Mouse (Mus musculus) heart, embryonic 12.5 days (tissue): Measurements from ENCODE around the gene Zcchc24. TPM values are rescaled to one million over a fixed set of nuclear protein-coding genes. Genes with fewer than 3 reads are reported as not detected.
"Not testable (repeated sequence)": the region's sequence is repeated elsewhere in the genome, so short reads cannot be mapped to it uniquely, and the experiment has no call there.

Experiments
- ATAC-seq: fragments of 200-750 bp; cut with Nextera tagmentation; 2 replicates; pipeline ENCODE4 v1.8.0; 2017; ENCODE audit warnings: moderate TSS enrichment, moderate library complexity; ENCODE audit not compliant: insufficient number of reproducible peaks, low FRiP score
- H3K27ac ChIP-seq: fragments of 300-500 bp; sonication (generic); 2 replicates; pipeline ENCODE4 v1.5.1; 2016; ENCODE audit warnings: mild to moderate bottlenecking, moderate library complexity; ENCODE audit not compliant: poor library complexity, severe bottlenecking
- H3K27me3 ChIP-seq: fragments of 300-500 bp; sonication (generic); replicated peaks from 2 replicates; pipeline ENCODE4 v1.6.1; 2016; ENCODE audit warnings: mild to moderate bottlenecking, moderate library complexity
- H3K36me3 ChIP-seq: fragments of 300-500 bp; sonication (generic); 2 replicates; pipeline ENCODE4 v1.6.1; 2016; ENCODE audit warnings: mild to moderate bottlenecking, moderate library complexity
- H3K4me1 ChIP-seq: fragments of 300-500 bp; sonication (generic); replicated peaks from 2 replicates; pipeline ENCODE4 v1.6.1; 2016; ENCODE audit warnings: mild to moderate bottlenecking
- H3K4me2 ChIP-seq: fragments of 300-500 bp; sonication (generic); 2 replicates; pipeline ENCODE4 v1.6.1; 2016; ENCODE audit warnings: mild to moderate bottlenecking, moderate library complexity
- H3K4me3 ChIP-seq: fragments of 300-500 bp; sonication (generic); 2 replicates; pipeline ENCODE4 v1.5.1; 2016; ENCODE audit warnings: mild to moderate bottlenecking
- H3K9ac ChIP-seq: fragments of 300-500 bp; sonication (generic); 2 replicates; pipeline ENCODE4 v1.6.1; 2016; ENCODE audit warnings: mild to moderate bottlenecking, moderate library complexity
- H3K9me3 ChIP-seq: fragments of 300-500 bp; sonication (generic); replicated peaks from 2 replicates; pipeline ENCODE4 v1.6.1; 2016; ENCODE audit warnings: mild to moderate bottlenecking, moderate library complexity
- WGBS: fragments of 180-500 bp; shearing (Covaris S2); methylation state at CpG from one replicate; pipeline ENCODE4 v1.1.7; 2016; 5-methylcytosine and 5-hydroxymethylcytosine counted together
- polyA plus RNA-seq: library from polyadenylated mRNA; unstranded; fragments of >200 nt; fragmentation: Nextera tagmentation; extraction: Ambion mirVana; gene quantifications from 2 replicates; pipeline ENCODE4 v1.2.1, GENCODE M21; 2016

The Zcchc24 gene
- polyA plus RNA-seq: 30.4 and 31.9 TPM in 2 replicates

- peak within 1 kb of the TSS; percentile 91 for H3K27ac ChIP-seq
- no peaks in the 10 kb centered on the region for H3K27me3 ChIP-seq
- no peaks in the 10 kb centered on the region for H3K36me3 ChIP-seq
- no peaks in the 10 kb centered on the region for H3K9me3 ChIP-seq
- under 1% methylated on average over 53 of the region's 55 CpGs for WGBS
- peak; percentile 95 for ATAC-seq
- peak within 1 kb of the TSS; percentile 84 for H3K4me3 ChIP-seq
- peaks cover 51% of the 10 kb centered on the region for H3K4me1 ChIP-seq
- peak within 1 kb of the TSS; percentile 92 for H3K9ac ChIP-seq
- H3K4me2 ChIP-seq: peak within 1 kb of the TSS; percentile 78
Measured at GRCm38 (mm10) chr14:25768915-25769625, at the start of gene Zcchc24. Gene Zcchc24 (minus strand): TSS chr14:25769039.

- no peaks in the 10 kb centered on the region for H3K9me3 ChIP-seq
- no peaks in the 10 kb centered on the region for H3K27me3 ChIP-seq
- H3K4me1 ChIP-seq: 0 out of 2 replicates have a peak, but pooled peaks cover 3% of the 10 kb centered on the region
- H3K27ac ChIP-seq: no peak overlapping the region
- WGBS: 7% methylated on average over 9 of the region's 9 CpGs
- H3K4me3 ChIP-seq: no peak overlapping the region
- ATAC-seq: no peak
- no peaks in the 10 kb centered on the region for H3K36me3 ChIP-seq
- no peak overlapping the region for H3K9ac ChIP-seq
- H3K4me2 ChIP-seq: no peak overlapping the region
Measured at GRCm38 (mm10) chr14:25816416-25816815, 47.6 kb upstream of the Zcchc24 start.

GRCm38 (mm10) chr14:25814140-25814539, 45.3 kb upstream of the Zcchc24 start:
- no peaks in the 10 kb centered on the region for H3K27me3 ChIP-seq
- H3K4me2 ChIP-seq: no peak overlapping the region
- no peak overlapping the region for H3K4me3 ChIP-seq
- no peak overlapping the region for H3K27ac ChIP-seq
- no peaks in the 10 kb centered on the region for H3K36me3 ChIP-seq
- no peak for ATAC-seq
- H3K9ac ChIP-seq: no peak overlapping the region
- 0 out of 2 replicates have a peak, but pooled peaks cover 3% of the 10 kb centered on the region for H3K4me1 ChIP-seq
- H3K9me3 ChIP-seq: no peaks in the 10 kb centered on the region

- WGBS: 63% methylated on average over 1 of the region's 1 CpGs
- not testable (repeated sequence) for ATAC-seq
Measured at GRCm38 (mm10) chr14:25811026-25811425, 42.2 kb upstream of the Zcchc24 start.

GRCm38 (mm10) chr14:25806561-25806960, 37.7 kb upstream of the Zcchc24 start:
- Histone ChIP-seq H3K9ac (no peak overlapping the region), H3K27me3 (no peaks in the 10 kb centered on the region), H3K4me1 (peaks cover 11% of the 10 kb centered on the region), H3K9me3 (no peaks in the 10 kb centered on the region), H3K4me3 (no peak overlapping the region), H3K36me3 (no peaks in the 10 kb centered on the region), H3K4me2 (no peak overlapping the region), H3K27ac (no peak overlapping the region)
- 73% methylated on average over 7 of the region's 7 CpGs for WGBS
- ATAC-seq: no peak

More at GRCm38 (mm10) chr14:25811026-25811425, 42.2 kb upstream of the Zcchc24 start:
- H3K4me2 ChIP-seq, H3K9me3 ChIP-seq, H3K9ac ChIP-seq, H3K27me3 ChIP-seq, H3K36me3 ChIP-seq, H3K4me1 ChIP-seq, H3K4me3 ChIP-seq, H3K27ac ChIP-seq: not testable (repeated sequence)

- Histone ChIP-seq H3K4me3 (no peak overlapping the region), H3K4me1 (peaks cover 11% of the 10 kb centered on the region), H3K27ac (no peak overlapping the region), H3K4me2 (no peak overlapping the region), H3K9me3 (no peaks in the 10 kb centered on the region), H3K27me3 (no peaks in the 10 kb centered on the region), H3K9ac (no peak overlapping the region), H3K36me3 (no peaks in the 10 kb centered on the region)
- ATAC-seq: no peak
- 75% methylated on average over 7 of the region's 7 CpGs for WGBS
Measured at GRCm38 (mm10) chr14:25805871-25806270, 37.0 kb upstream of the Zcchc24 start.

GRCm38 (mm10) chr14:25803246-25803809, 34.5 kb upstream of the Zcchc24 start:
- WGBS: 36% methylated on average over 3 of the region's 3 CpGs
- H3K27ac ChIP-seq: no peak overlapping the region
- no peak overlapping the region for H3K4me2 ChIP-seq
- no peaks in the 10 kb centered on the region for H3K27me3 ChIP-seq
- no peaks in the 10 kb centered on the region for H3K36me3 ChIP-seq
- ATAC-seq: no peak
- H3K9ac ChIP-seq: no peak overlapping the region
- H3K4me3 ChIP-seq: no peak overlapping the region
- no peaks in the 10 kb centered on the region for H3K9me3 ChIP-seq
- H3K4me1 ChIP-seq: peaks cover 16% of the 10 kb centered on the region

GRCm38 (mm10) chr14:25802511-25802910, 33.7 kb upstream of the Zcchc24 start:
- Histone ChIP-seq H3K4me2 (no peak overlapping the region), H3K27me3 (no peaks in the 10 kb centered on the region), H3K36me3 (no peaks in the 10 kb centered on the region), H3K9ac (no peak overlapping the region), H3K27ac (no peak overlapping the region), H3K4me3 (no peak overlapping the region), H3K9me3 (no peaks in the 10 kb centered on the region), H3K4me1 (peaks cover 16% of the 10 kb centered on the region)
- ATAC-seq: no peak

GRCm38 (mm10) chr14:25800166-25800960, 31.5 kb upstream of the Zcchc24 start:
- WGBS: 11% methylated on average over 19 of the region's 19 CpGs
- ATAC-seq: peak; percentile 46; the same call in 1 of the 2 replicates

GRCm38 (mm10) chr14:25796619-25797018, 27.8 kb upstream of the Zcchc24 start:
- no peak overlapping the region for H3K9ac ChIP-seq
- no peak for ATAC-seq
- H3K27ac ChIP-seq: no peak overlapping the region
- no peak overlapping the region for H3K4me3 ChIP-seq
- H3K9me3 ChIP-seq: 0 out of 2 replicates have a peak, but pooled peaks cover 3% of the 10 kb centered on the region
- H3K4me2 ChIP-seq: no peak overlapping the region
- peaks cover 8% of the 10 kb centered on the region for H3K4me1 ChIP-seq
- 63% methylated on average over 7 of the region's 7 CpGs for WGBS
- no peaks in the 10 kb centered on the region for H3K27me3 ChIP-seq
- no peaks in the 10 kb centered on the region for H3K36me3 ChIP-seq

More at GRCm38 (mm10) chr14:25800166-25800960, 31.5 kb upstream of the Zcchc24 start:
- Histone ChIP-seq H3K27ac (no peak overlapping the region), H3K4me2 (peak overlapping the region; percentile 27; the same call in 1 of the 2 replicates), H3K36me3 (no peaks in the 10 kb centered on the region), H3K9me3 (no peaks in the 10 kb centered on the region), H3K9ac (0 out of 2 replicates have a peak overlapping the region, but pooled peaks have one; percentile 20), H3K27me3 (no peaks in the 10 kb centered on the region), H3K4me3 (no peak overlapping the region), H3K4me1 (peaks cover 15% of the 10 kb centered on the region)
